Mouse (Mus musculus) 3T3-L1 (cell line): ENCODE results near the gene Pde4d.

Experiments used
- DNase-seq: peaks from one replicate; pipeline ENCODE4 v3.0.0-alpha.2; 2015; ENCODE audit warnings: low read depth, low spot score

Pde4d gene

DNA sequence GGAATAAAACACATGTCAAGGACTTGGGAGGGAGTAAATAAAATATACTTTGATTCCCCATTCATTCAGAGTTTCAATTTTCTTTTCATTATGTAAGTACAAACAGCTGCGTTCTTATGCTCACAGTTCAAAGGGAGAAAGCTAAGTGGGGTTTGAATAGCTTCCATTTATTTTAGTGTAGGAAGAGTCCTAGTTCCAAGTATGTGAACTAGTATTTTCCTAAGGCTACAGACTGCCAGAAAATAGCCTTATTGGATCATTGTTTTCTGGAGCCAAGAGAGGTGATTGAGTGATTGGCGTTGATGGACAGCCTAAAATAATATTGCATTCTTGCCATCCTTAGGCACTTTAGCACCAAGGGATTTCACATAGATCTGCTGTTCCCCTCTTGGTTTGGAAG, 41.1 kb downstream of the Pde4d start:
- no peak for DNase-seq

DNA sequence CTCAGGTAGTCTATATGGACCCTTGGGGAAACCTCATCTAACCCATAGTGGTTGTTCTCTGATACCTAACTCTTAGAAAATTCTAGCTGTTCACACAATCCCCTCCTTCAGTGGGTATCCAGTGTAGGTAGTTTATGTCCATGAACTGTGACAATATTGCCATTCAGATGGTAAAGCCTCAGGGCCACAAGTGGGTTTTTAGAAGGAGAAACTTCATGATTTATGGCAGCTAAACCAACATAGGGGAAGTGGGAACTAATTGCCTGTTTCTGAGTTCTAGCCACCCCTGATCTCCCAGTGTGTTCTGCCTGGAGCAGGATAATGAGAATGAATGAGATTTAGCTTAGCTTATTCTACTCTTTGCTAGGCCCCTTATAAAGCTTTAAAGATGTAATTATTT, 43.1 kb downstream of the Pde4d start:
- no peak for DNase-seq

DNA sequence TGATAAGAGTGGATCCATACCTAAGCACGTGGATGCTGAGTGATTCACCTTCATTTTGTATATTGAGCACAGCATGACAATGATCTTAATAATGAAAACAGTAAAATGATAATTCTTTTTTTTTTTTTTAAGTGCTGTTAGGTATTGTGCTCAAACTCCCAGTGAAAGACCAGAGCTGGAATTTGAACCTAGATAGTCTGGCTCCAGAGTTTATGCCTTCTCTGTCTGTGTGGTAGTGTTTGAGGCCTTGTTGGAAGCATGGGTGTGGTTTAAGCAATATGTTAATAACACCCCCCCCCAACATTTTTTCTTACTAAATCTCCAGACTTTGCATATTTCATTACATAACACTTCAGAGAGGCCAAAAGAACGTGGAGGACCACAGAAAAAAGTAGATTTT, 44.6 kb downstream of the Pde4d start:
- no peak for DNase-seq

DNA sequence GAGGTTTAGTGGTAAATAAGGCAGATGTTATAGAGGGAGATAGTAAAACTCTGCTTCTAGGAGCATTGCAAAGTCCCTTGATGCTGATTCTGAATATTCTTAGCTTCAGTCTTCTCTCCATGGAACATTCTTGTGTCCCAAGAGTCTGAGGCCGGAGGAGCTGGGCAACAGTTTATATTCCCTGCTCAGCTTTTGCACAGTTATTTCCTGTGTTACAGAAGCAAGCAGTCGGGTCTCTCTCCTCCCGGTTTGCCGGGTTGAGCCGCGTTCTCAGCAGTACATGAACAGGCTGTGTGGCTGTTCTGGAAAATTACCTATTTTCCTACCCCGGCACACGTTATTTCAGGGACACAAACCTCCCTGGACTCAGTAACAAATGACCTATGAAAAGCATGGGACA, 48.0 kb downstream of the Pde4d start:
- DNase-seq: no peak

DNA sequence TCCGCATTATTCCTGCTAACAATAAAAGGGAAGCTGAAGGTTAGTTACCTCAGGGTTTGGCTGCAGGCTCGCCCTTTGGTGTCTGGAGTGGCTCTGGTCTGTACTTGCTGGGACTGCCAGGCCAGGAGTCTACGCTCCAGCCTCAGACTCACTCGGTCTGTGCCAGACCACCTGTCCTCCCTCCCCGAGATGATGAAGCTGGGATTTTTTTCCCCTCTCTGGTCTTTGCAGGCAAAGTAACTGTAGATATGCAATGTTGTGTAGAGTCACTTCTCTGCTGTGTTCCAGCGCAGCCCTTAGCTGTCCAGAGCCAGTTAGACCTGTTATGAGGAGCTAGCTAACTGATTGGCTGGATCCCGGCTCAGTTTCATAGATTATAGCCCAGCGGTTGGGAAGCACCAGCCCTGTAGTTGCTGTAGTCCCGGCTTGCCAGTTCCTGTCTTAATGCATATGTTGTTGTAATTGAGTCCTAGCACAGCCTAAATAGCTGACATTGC, 48.5 kb downstream of the Pde4d start:
- no peak for DNase-seq

DNA sequence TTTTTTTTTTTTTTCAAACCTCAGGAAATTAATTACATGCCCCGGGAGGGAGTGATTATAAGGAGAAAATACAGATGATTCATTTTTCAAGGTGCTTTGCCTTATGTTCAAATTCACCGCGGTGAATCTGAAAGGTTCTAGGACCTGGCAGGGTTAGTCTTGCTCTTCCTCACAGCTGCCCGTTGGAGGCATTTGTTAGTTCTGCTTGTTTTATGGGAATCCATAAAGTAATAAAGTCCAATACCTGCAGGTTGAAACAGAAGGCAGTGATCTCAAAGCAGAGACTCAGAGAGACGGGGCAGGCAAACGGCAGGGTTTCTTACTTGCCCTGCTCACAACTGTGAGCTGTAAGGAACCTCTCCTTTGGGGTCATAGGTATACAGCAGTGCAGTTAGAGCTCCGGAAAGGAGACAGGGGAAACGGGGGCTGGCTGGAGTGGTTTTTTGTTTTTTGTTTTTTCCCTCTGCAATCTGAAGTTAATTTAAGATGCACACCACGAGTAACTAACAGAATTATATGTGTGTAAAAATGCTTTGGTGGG, 49.1 kb downstream of the Pde4d start:
- no peak for DNase-seq

DNA sequence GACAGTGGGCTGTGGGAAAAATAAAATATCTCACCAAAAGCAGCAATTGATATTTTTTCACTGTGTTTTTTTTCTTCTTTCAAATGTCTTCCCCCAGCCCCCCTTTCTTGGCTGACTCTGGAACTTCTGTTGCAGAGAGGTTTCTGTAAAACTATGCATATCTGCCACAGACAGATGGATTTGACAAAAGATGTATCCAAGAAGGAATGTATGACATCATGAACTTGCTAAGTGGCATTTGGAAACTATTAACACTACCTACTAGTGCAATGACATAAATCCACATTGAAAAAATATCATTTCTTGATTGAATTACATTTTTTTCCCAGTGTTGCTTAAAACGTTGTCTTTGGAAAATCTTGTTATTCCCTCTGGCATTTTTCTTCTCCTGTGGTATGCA, 51.6 kb downstream of the Pde4d start:
- DNase-seq: peak; percentile 64

DNA sequence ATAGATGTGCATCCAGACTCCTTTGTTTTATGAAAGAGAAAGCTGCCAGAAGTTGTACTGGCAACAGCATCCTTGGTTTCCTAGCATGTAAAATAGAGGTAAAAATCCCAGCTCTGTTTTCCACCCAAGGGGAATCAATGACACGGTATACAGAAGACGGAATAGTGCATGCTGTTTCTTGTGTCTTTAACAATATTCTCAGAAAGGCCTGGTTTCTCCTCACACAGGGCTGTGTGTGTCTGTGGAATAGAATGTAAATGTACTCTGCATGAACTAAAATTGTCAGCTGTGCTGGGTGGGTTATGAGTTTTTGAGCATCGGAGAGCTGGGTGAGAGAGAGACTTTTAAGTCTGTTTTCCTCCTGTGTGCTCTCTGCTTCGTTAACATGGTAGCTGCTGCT, 74.8 kb downstream of the Pde4d start:
- no peak for DNase-seq

DNA sequence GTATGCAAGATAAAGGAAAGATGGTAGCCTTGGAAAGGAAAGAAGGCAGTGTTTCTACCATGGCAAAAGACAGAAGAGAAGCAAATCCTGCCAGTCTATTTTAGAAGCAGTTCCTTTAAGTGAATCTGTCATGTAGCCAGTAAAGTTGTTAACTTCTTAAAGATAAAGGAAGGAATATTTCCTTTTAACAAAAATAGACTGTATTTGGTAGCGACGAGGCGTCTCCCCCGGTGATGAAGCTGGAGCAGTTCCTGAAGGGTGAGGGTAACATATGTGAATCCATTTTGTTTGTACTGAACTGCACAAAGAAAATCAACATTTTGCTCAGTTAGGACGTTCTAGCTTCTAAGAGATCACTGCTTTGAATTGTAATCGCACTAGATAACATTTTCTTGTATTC, 75.2 kb downstream of the Pde4d start:
- DNase-seq: no peak

DNA sequence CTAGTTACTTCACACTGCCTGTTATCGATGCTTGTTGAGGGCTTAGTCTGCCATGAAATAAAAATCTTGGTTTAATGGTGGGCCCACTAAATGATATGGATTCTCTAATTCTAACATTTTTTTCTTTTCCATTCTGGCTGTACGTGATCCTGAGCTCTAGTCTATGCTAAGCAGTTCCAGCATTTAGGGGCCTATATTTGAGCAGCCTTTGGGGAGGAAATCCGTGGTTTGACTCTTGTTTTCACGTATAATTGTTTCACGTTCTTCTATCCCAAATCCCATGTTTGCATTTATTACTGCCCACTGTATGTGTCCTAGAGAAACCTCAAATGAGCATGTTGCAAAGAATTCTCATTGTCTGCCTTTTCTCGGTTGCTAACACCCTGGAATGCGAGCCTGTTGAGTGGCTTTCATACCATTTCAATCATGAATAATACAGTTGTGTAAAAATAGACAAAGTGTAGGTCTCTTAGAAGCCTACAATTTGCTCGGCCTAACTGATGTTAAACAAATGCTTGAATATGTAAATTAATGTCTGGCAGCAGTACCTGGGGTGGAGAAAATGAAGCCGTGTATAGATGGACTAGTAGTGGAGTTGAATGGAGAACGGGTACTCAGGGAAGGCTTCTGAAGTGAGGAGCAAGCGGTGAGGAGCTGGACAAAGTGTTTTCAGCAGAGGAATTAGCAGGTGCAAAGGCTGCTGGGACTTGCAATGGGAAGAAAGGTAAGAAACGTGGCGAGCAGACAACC, 76.7 kb downstream of the Pde4d start:
- no peak for DNase-seq

DNA sequence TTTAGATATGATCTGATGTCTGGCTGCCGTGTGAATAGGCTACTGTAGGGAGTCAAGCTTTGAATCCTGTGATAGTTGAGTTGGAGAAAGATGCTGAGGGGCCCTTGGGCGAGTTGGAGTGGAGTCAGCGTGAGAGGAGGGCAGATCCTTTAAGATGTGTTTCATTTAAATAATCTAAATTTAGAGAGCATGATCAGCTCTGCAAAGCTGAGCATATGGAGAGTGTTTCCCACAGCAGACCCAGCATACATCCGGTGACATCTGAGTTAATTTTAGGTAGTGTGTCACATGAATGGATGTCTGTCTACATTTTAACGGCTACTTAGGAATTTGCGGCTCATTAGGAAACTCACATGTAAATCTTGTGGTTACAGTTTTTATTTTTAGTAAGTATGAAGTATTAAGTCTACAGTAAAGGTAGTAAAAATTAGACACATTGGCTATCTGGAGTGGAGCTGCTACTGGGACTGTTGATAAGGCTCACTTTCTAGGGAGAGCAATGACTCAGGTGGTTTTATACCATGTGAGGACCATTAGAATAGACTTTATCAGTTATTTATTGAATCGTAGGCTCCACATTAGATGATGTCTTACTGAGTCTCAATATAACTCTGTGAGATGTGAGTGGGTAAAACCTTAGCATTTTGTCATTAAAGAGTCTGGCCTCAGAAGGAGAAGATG, 77.5 kb downstream of the Pde4d start:
- no peak for DNase-seq

DNA sequence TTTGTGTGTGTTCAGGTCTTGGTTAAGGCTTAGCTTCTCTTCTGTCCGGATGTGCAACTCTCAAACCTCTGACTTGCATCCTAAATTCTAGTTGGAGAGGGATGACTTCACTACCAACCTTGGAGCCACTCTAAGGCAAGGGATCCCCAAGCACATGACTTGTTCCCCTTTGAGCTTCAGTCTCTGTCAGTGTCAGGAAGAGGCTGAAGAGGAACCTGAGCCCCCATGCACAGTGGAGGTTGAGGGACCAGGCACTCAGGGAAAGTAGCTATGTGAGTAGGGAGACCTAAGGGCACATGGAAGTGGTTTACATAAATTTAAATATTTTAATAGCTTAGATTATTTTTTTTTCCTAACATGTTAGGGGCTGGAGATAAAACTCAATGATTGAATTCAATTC, 78.6 kb downstream of the Pde4d start:
- no peak for DNase-seq

DNA sequence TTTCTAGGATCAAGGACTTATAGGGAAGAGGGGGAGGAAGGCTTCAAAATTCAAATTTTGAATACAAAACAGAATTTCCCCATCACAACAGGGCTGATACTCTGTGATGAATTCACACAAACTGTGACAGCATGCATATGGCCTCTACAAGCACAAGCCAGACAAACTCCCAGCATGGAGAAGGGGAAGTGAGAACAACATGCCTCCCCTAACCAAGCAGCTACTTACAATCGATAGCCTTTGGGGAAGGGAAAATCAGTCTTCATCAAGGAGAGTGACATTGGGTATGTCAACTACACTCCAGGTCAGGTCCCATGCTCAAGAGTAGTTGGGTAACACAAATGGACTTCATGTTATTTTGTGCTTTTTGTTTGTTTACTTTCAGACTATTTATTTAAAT, 83.1 kb downstream of the Pde4d start:
- no peak for DNase-seq

DNA sequence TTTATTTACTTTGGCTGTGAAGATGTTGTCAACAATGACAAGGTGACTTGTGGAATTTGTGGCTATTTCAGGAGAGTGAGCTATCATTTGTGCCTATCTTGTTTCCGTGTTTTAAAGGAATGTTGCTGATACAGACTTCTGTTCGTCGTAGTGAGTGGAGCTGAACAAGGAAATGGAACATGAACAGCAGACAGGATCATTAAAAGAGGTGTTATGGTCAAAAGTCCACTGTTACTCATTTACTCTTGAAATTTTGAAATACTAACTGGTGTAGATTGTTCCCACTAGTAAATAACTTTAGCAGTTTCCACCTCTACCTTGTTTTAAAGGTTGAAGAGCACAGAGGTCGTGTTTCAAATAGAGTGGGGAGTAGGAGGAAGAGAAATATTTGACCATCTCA, 86.7 kb downstream of the Pde4d start:
- DNase-seq: no peak

DNA sequence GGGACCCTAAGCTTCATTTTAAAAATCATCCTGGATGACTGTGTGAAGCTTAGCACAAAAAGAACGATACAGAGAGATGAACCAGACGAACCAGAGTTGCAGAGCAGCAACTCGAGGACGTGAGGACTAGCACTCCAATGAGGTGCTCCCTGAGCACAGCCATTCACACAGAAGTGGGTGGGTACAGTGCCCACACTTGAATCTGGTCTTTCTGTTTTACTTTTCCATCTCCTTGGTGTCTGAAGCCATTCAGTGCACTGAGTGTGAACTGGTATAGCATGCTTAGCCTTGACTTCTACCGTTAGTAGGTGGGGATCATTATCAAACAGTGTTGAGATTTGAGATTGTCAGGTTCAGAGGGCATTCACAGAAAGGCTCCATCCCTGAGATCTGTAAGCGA, 87.2 kb downstream of the Pde4d start:
- no peak for DNase-seq

DNA sequence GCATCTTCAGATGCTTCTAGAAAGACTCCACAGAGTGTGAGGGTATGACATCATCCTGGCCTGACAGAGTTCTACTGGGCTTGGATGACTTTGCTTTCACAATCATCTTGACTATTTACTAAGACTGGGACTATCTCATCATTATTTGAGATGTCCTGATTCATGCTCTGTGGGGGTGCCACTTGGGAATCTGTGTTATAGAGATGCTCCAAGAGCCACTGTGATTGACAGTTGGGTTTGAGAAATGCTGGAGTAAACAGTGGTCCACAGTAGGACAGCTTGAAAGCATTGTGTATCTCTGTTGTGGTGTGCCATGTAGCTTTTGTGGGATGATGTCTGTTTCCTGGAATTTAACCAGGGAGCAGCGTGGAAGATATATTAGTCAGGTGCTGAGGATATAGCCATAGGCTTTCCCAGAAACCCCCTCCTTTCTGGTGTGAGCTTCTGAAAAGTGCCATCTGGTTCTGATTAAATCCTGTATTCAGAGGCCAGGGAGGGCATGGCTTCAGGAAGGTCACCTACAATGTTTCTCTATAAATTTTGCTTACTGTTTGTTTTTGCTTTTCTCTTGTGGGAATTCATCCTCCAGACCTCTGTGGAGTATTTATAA, 89.1 kb downstream of the Pde4d start:
- peak; percentile 87 for DNase-seq

DNA sequence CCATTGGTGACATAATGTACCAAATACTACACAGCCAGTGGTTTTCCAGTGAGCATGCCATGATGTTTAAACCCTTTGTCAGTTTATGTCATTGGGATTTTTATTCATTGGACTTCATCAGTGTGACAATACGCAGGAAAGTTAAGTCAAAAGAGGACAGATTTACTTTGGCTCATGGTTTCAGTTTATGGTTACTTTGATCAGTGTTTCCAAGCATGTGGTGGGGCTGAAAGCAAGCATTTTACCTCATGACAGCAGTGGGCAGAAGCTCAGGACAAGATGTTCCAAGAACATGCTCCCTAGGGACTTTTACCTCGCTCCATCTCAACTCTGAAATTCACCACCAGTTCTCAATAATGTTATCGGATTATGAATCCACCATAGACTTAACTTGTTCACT, 91.7 kb downstream of the Pde4d start:
- DNase-seq: no peak

DNA sequence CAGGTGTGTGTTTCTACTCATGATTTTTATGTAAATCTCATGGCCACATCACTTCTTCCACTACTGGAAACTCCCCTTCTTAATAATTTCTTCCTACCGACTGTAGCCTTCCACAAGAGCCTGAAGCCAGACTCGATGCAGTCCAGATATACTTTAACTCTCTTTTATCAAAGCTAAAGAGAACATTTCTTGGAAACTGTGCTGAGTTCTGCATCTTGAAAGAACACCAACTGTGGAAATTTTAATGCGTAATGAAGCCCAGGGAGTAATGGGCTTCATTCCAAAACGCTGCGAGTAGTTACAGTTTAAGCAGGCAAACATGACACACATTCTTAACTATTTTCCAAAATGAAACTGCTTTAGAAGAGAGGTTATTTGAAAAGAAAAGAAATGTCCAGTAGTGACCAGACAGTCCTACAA, 92.6 kb downstream of the Pde4d start:
- DNase-seq: peak; percentile 36

DNA sequence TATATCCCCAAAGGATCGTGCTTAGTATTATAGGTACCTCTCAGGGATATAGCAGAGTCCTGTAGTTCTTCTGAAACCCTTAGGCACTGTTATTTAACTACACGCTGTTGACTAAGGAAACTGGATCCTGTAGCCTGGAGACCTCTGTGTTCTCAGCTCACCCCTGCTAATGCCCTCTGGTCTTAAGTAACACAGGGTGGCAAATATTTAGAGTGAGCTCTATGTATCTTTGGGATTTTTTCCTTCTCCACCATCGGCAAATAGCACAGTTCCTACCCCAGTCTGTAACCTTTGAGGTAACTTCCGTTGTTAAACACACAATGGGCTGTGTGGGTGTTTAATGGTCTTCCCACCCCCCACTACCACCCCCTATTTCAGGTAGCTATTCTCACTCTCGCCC, 102.5 kb downstream of the Pde4d start:
- no peak for DNase-seq

DNA sequence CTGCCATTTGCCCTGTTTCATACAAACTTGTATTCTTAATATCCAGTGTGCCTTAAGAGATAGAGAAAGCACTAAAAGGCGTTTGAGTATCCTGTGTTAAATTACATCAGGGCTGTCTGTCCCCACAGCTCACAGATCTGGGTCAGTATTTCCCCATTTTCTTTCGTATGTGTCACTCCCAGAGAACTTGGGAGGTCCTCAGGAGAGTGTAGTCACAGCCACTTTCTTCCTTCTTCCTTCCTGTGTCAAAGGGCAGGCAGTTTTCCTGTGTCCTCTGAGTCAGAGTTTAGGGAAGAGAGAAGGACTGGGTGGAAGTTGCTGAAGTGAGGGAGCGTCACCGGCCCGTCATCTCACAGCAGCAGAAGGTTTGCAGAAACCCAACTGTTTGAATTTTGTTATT, 103.2 kb downstream of the Pde4d start:
- DNase-seq: no peak

DNA sequence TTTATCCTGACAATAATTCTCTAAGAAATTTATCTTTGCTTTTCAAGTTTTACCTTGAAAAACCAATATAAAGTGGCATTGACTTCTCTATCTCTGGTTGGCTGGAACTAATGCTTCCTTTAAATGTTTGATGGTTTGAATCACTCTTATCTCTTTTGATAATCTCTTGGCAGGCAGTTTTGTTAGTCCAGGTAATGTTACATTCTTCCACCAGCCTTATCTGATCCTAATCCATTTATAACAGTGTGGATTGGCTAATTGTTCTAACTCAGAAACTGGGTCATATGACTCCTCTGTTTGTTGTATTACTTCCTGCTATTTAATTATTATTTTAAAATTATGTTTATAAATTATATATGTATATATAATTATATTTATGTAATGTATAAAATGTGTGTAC, 105.2 kb downstream of the Pde4d start:
- no peak for DNase-seq

DNA sequence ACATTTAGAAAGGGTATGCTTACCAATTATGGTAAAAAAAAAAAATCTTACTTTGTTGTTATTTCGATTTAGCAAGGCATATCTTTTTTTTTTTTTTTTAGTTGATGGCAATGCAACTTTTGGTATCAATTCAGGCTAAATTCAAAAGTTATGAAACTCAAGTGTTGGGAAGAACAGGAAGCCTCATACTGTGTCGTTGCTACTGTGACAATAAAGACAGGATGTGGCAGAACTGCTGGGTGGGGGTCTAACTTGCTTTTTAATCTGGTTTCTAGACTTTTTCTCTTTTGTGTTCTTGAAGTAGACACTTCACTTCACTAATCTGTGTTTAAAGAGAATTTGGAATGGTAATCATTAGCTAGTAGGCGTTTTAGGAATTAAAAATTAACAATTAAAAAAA, 147.2 kb downstream of the Pde4d start:
- DNase-seq: no peak

DNA sequence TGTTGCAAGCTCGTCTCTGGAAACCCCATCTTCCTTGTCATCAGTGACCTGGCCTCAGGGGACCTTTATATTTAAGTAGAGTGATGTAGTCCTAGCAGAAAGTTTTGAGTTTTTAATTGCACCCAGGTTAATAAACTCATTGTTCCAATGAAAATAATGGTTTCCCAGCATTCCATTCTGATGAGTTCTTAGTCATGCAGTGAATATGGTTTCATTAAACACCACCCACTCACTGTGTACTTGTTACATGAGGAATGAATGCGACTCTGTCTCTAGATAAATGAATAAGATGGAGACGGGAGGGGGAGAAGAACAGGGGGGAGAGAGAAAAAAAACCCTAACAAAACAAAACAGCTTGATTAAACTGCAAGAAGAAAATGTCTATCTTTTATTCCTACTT, 148.9 kb downstream of the Pde4d start:
- DNase-seq: peak; percentile 52
